Comparison of ENCODE assay signal across 17 mouse cellular contexts in the genomic region with DNA sequence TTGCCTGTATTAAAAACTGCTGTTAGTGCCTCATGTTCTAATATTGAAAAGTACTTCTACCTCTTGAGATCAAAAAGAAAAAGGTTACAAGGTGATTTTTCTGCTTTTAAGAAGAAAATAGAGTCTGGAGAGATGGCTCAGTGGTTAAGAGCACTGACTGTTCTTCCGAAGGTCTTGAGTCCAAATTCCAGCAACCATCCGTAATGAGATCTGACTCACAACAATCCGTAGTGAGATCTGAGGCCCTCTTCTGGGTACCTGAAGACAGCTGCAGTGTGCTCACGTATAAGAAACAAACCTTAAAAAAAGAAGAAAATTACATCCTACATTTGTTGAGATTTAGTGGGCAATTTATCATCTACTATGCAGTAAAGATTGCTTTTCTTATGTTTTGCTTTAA. TPM values are rescaled to one million over a fixed set of nuclear protein-coding genes. Genes with fewer than 3 reads are reported as not detected.
A peak's percentile ranks its signal among the peaks of the same experiment; 100 is the strongest.
DNase-seq lines count a peak whose midpoint lies in the region; ATAC-seq and TF ChIP-seq lines count a peak whose summit lies in the region.
"Had no signal": no experiment of that assay in that cellular context is flagged by ENCODE, and none has a peak within 500 bp of the region (broad histone marks: within the 10 kb centered on the region; RNA-seq: fewer than 3 reads in every experiment).

No protein-coding gene starts in this region.

- TF ChIP-seq CTCF in intestine, postnatal 0 days (IDR thresholded peaks at IDR 0.05; ENCODE audit: low read depth), result peak; percentile 32

- 0 out of 2 replicates have a peak, but pooled peaks have one; percentile 44 for ATAC-seq in intestine, embryonic 16.5 days
- no peak for ATAC-seq in intestine, embryonic 15.5 days
- no peak for ATAC-seq in kidney, embryonic 14.5 days (ENCODE audit: low FRiP score, low TSS enrichment)
- no peak for ATAC-seq in intestine, postnatal 0 days
- ATAC-seq: forebrain, embryonic 13.5 days; forebrain, embryonic 15.5 days; forebrain, postnatal 0 days had no signal

- H3K4me3 ChIP-seq in intestine, embryonic 16.5 days (ENCODE audit: low read length), result no peak overlapping the region
- H3K4me3 ChIP-seq in intestine, embryonic 15.5 days (replicated peaks), result no peak overlapping the region
- H3K4me3 ChIP-seq in kidney, embryonic 14.5 days (ENCODE audit: low read length), result no peak overlapping the region
- H3K4me3 ChIP-seq in intestine, postnatal 0 days (ENCODE audit: low read depth, low read length), result no peak overlapping the region
- H3K4me3 ChIP-seq: embryonic facial prominence, embryonic 10.5 days; embryonic facial prominence, embryonic 12.5 days; forebrain, embryonic 13.5 days; forebrain, embryonic 15.5 days had no signal

- no peaks in the 10 kb centered on the region for H3K9me3 ChIP-seq in intestine, embryonic 16.5 days (ENCODE audit: control insufficient read depth, low read length)
- no peaks in the 10 kb centered on the region for H3K9me3 ChIP-seq in intestine, embryonic 15.5 days
- H3K9me3 ChIP-seq in kidney, embryonic 14.5 days (ENCODE audit: control insufficient read depth, low read length), result no peaks in the 10 kb centered on the region
- no peaks in the 10 kb centered on the region for H3K9me3 ChIP-seq in intestine, postnatal 0 days (ENCODE audit: control insufficient read depth)
- H3K9me3 ChIP-seq: embryonic facial prominence, embryonic 10.5 days; embryonic facial prominence, embryonic 12.5 days; forebrain, embryonic 13.5 days; forebrain, embryonic 15.5 days had no signal

- peaks cover 3% of the 10 kb centered on the region; the same call in 1 of the 2 replicates for H3K4me1 ChIP-seq in intestine, embryonic 16.5 days (ENCODE audit: control insufficient read depth, insufficient read depth, low read length)
- no peaks in the 10 kb centered on the region for H3K4me1 ChIP-seq in intestine, embryonic 15.5 days (replicated peaks)
- no peaks in the 10 kb centered on the region for H3K4me1 ChIP-seq in kidney, embryonic 14.5 days (ENCODE audit: control insufficient read depth, insufficient read depth, low read length)
- no peaks in the 10 kb centered on the region; the same call in 1 of the 2 replicates for H3K4me1 ChIP-seq in intestine, postnatal 0 days (replicated peaks; ENCODE audit: control insufficient read depth, insufficient read depth, low read length)

- 70% methylated on average over 4 of the region's 4 CpGs for WGBS in intestine, embryonic 16.5 days
- 70% methylated on average over 4 of the region's 4 CpGs for WGBS in intestine, embryonic 15.5 days
- 75% methylated on average over 4 of the region's 4 CpGs for WGBS in kidney, embryonic 14.5 days
- WGBS in intestine, postnatal 0 days, result 40% methylated on average over 4 of the region's 4 CpGs

- no peak overlapping the region for H3K27ac ChIP-seq in intestine, embryonic 16.5 days (ENCODE audit: low read length)
- no peak overlapping the region for H3K27ac ChIP-seq in intestine, embryonic 15.5 days
- H3K27ac ChIP-seq in kidney, embryonic 14.5 days (ENCODE audit: low read depth, low read length), result no peak overlapping the region
- H3K27ac ChIP-seq in intestine, postnatal 0 days (ENCODE audit: low read depth, low read length), result no peak overlapping the region
- H3K27ac ChIP-seq: embryonic facial prominence, embryonic 10.5 days; embryonic facial prominence, embryonic 12.5 days; forebrain, embryonic 13.5 days; forebrain, embryonic 15.5 days had no signal

- peak; percentile 56 for DNase-seq in kidney, adult 9 months
- DNase-seq in cerebellum, adult 8-10 months, result no peak
- DNase-seq: adrenal gland, adult 8-10 months; adrenal gland, postnatal 25 days; cerebellum, adult 11 months; cerebellum, adult 18-20 months; cerebellum, adult 9-10 months; cerebellum, postnatal 10 days; forebrain, postnatal 0 days had no signal

- no peak overlapping the region for H3K9ac ChIP-seq in intestine, embryonic 16.5 days (ENCODE audit: low read depth, low read length)
- H3K9ac ChIP-seq in intestine, embryonic 15.5 days, result no peak overlapping the region
- H3K9ac ChIP-seq in kidney, embryonic 14.5 days (ENCODE audit: low read depth, low read length), result no peak overlapping the region
- no peak overlapping the region for H3K9ac ChIP-seq in intestine, postnatal 0 days (ENCODE audit: low read depth, low read length)
- H3K9ac ChIP-seq: embryonic facial prominence, embryonic 12.5 days; forebrain, embryonic 13.5 days; forebrain, embryonic 15.5 days; forebrain, postnatal 0 days had no signal

- H3K4me2 ChIP-seq in intestine, embryonic 16.5 days (ENCODE audit: low read depth, low read length), result no peak overlapping the region
- H3K4me2 ChIP-seq in intestine, embryonic 15.5 days (replicated peaks), result no peak overlapping the region
- H3K4me2 ChIP-seq in kidney, embryonic 14.5 days (replicated peaks; ENCODE audit: low read depth, low read length), result no peak overlapping the region
- H3K4me2 ChIP-seq in intestine, postnatal 0 days (replicated peaks; ENCODE audit: low read depth), result no peak overlapping the region
- H3K4me2 ChIP-seq: embryonic facial prominence, embryonic 12.5 days; forebrain, embryonic 13.5 days; forebrain, embryonic 15.5 days had no signal

- no peaks in the 10 kb centered on the region for H3K27me3 ChIP-seq in intestine, embryonic 16.5 days (replicated peaks; ENCODE audit: control insufficient read depth, insufficient read depth, low read length)
- H3K27me3 ChIP-seq in intestine, embryonic 15.5 days (replicated peaks), result no peaks in the 10 kb centered on the region
- no peaks in the 10 kb centered on the region for H3K27me3 ChIP-seq in kidney, embryonic 14.5 days (ENCODE audit: control insufficient read depth, insufficient read depth, low read length)
- H3K27me3 ChIP-seq in intestine, postnatal 0 days (replicated peaks; ENCODE audit: control insufficient read depth, insufficient read depth, low read length), result no peaks in the 10 kb centered on the region
- H3K27me3 ChIP-seq: embryonic facial prominence, embryonic 12.5 days had no signal

- no peaks in the 10 kb centered on the region for H3K36me3 ChIP-seq in intestine, embryonic 16.5 days (ENCODE audit: control insufficient read depth, insufficient read depth, low read length)
- H3K36me3 ChIP-seq in intestine, embryonic 15.5 days, result no peaks in the 10 kb centered on the region
- H3K36me3 ChIP-seq in kidney, embryonic 14.5 days (ENCODE audit: control insufficient read depth, insufficient read depth, low read length), result 0 out of 2 replicates have a peak, but pooled peaks cover 3% of the 10 kb centered on the region
- peaks cover 4% of the 10 kb centered on the region for H3K36me3 ChIP-seq in intestine, postnatal 0 days (ENCODE audit: control insufficient read depth, insufficient read depth)
- H3K36me3 ChIP-seq: embryonic facial prominence, embryonic 10.5 days; embryonic facial prominence, embryonic 12.5 days; forebrain, embryonic 15.5 days had no signal

RNA-seq across cellular contexts. Expression of a gene that starts 40.9 kb away (rescaled TPM):
- 8.5 and 9.1 TPM in 2 replicates for polyA plus RNA-seq in intestine, embryonic 16.5 days (2015; fragmentation: Nextera tagmentation; extraction: Ambion mirVana)
- 11.3 and 11.4 TPM in 2 replicates for polyA plus RNA-seq in intestine, embryonic 15.5 days (2015; fragmentation: Nextera tagmentation; extraction: Ambion mirVana)
- polyA plus RNA-seq in kidney, embryonic 14.5 days (2014; fragmentation: Nextera tagmentation; extraction: Ambion mirVana), result 18.7 and 19.4 TPM in 2 replicates
- 8.3 and 10.0 TPM in 2 replicates for polyA plus RNA-seq in intestine, postnatal 0 days (2015; fragmentation: Nextera tagmentation; extraction: Ambion mirVana)

RNA-seq across cellular contexts. Expression of a gene that starts 54.6 kb away (rescaled TPM):
- polyA plus RNA-seq in intestine, embryonic 16.5 days (2015; fragmentation: Nextera tagmentation; extraction: Ambion mirVana), result 53.9 and 56.9 TPM in 2 replicates
- polyA plus RNA-seq in intestine, embryonic 15.5 days (2015; fragmentation: Nextera tagmentation; extraction: Ambion mirVana), result 59.5 and 63.3 TPM in 2 replicates
- 57.2 and 62.9 TPM in 2 replicates for polyA plus RNA-seq in kidney, embryonic 14.5 days (2014; fragmentation: Nextera tagmentation; extraction: Ambion mirVana)
- polyA plus RNA-seq in intestine, postnatal 0 days (2015; fragmentation: Nextera tagmentation; extraction: Ambion mirVana), result 48.8 and 49.1 TPM in 2 replicates
